Mouse (Mus musculus): ENCODE measurements around the gene Slc17a5.
"Not testable (repeated sequence)": the region's sequence is repeated elsewhere in the genome, so short reads cannot be mapped to it uniquely, and the experiment has no call there.

The Slc17a5 gene

DNA sequence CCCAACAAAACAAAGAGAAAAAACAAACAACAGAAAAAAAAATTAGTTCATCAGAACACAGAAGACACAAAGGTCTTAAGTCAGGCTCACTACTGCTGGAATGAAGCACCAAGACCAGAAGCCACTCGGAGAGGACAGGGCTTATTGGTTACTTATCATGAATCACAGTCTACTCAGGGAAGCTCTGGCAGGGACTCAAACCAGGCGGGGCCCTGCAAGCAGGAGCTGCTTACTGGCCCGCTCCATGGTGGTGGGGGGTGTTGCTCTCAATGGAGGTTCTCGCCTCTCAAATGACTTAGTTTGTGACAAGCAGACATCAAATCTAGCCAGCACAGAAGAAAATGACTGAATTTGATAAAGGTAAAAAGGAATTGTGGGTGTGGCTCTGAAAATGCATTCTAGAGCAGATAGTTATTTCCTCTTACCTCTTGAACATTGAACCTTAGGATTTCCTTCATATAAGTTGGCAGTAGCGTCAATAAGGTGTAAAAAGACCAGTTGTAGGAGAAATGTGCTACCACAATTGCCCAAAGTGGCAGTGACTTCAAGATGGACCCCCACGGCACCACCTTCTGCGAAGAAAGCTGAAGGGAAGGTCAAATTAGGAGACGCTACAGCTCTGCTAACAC lies 29.1 kb downstream of the Slc17a5 start:
- no peak for DNase-seq (ENCODE audit: low spot score)

DNA sequence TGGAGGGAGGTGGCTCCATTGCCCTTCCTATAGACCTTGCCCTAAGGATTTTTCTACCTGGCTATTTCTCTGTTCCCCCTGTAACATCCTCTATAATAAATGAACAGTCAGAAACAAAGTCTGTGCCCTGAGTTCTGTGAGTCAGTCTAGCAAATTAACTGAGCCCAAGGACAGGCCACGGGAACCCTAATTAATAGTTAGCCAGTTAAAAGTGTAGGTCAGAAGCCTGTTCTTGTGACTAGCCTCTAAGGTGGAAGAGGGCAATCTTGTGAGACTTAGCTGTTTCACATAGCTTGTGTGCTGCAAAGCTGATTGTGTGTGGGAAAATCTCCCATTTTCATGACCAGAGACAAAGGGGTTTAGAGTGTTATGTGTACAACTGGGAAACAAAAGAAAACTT lies 30.8 kb downstream of the Slc17a5 start:
- no peak for DNase-seq (ENCODE audit: low spot score)

DNA sequence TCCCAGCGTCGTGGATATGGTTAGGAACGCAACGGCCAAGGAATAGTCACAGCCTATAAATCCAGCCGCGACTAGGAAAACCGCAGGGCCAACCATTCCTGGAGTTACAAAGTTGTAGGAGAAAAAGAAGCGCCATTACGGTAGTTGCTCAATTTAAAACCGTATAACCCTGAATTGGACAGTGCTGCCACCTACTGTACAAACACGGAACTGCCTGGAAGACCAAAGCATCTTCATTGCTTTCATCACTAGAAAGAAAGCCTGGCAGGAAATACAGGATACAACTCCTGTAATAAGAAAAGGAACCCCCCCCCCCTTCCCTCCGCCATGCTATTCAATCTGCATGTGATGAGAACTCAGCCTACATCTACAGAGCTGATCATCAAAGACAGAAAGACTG lies 34.9 kb downstream of the Slc17a5 start:
- peak; percentile 81 for DNase-seq (ENCODE audit: low spot score)

DNA sequence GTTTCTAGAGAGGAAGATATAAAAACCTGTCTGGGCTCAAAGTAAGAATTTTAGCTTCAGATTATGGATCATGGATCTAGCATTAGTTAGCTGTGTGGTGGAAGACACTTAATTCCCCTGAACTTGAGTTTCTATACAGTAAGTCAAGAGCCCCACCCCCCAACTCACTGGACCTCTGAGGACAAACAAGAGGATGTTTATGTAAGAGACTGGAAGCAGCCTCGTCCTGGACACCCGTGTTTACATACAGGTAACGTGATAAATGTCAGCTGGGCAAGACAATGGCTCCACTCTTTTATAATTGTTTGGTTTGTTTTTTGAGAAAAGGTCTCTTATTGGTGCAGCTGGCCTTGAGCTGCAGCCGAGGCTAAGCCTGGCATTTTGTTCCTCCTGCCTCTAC lies 36.1 kb downstream of the Slc17a5 start:
- no peak for DNase-seq (ENCODE audit: low spot score)

DNA sequence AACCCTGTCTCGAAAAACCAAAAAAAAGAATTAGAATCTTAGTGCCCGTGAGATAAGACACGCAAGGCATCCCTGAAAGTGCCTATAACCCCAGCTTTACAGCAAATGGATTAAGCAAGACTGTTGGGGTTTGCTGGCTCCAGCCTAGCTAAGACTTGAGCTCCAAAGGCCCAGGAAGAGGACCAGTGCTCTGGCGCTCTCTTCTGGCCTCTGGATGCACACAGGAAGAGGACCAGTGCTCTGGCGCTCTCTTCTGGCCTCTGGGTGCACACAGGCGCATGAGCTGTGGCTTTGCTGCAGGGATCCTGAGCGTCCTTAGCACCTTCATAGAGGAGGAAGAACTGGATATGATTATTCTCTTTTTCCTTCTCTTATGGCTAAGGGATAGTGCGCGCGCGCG lies 40.1 kb downstream of the Slc17a5 start:
- DNase-seq (ENCODE audit: low spot score): no peak

DNA sequence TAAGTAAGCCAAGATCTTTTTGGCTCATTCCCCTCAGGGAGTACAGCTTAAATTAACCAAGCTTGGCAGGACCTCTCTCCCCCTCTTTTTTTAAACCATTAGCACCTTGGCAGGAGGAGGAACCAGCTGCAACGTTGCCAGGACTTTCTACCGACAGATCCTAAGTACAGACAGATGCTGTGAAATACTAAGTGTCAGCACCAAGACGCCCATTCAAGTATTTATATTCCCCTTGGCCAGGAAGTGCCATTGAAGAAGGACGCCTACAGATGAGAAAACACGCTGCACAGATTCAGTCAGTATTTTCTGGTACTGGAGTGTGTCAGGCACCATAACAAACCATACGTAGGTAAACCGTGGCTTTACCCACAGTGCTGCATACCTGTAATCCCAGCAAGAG lies 40.9 kb downstream of the Slc17a5 start:
- no peak for DNase-seq (ENCODE audit: low spot score)

DNA sequence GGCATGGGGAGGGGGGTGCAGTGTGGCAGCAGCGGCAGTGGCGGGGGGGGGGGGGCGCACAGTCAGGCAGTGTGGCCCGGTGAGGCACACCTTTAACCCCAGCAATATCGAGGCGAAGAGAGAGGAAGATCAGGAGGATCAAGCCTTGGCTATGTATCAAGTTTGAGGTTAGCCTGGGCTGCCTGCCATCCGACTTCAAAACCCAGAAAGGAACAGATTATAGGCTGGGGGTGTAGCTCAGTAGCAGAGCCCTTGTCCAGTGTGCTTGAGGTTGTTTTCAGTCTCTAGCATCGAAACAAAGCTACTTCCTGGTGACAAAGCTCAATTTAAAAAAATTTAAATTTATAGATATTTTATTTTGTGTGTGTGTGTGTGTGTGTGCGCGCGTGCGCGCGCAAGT lies 46.1 kb downstream of the Slc17a5 start:
- DNase-seq (ENCODE audit: low spot score): no peak

DNA sequence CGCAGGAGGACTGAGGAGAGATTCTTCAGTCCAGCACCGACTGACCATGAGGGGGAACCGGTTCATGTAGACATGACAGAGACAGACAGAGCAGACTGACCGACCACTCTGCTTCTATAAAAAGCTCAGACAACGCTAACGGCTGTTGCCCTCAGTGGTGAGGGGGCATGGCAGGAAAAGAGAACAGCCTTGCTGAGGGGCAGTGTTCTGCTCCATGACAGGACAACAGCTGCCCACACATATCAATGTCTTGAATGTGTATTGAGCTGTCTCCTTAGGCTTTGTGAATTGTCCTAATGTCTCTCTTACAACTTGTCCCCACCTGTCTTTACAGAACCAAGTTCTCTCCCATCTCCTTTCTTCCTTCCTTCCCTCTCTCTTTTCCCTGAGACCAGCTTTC lies 49.4 kb downstream of the Slc17a5 start:
- no peak for DNase-seq (ENCODE audit: low spot score)

DNA sequence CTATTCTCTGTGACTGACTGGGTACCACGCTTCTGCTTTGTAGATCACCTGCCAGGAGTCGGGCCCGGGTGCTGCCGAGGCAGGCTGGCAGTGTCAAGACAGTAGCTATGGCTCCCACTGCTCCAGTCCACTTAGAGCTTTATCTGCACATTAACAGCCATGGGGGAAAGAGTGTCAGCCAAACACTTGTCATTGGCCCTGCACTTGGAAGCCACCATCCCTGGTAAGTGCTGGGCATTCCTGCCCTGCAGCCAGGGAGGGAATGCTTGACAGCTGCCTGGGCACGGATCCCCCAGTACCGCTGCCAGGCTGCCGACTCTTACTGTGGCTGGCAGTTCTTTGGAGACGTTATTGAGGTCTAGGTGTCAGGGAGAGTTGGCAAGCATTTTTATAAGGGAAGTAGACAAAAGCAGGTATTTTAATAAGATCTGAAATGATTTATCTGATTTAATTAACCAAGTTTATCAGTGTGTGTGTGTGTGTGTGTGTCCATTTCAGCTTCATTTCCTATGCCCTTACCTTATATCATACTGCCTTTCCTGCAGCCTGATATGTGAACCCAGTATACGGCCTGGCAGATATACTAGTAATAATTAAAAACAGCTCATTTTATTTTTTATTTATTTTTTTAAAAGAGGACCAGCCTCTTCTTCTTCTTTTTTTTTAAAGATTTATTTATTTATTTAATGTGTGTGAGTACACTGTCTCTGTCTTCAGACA lies 50.5 kb downstream of the Slc17a5 start:
- no peak for DNase-seq (ENCODE audit: low spot score)

DNA sequence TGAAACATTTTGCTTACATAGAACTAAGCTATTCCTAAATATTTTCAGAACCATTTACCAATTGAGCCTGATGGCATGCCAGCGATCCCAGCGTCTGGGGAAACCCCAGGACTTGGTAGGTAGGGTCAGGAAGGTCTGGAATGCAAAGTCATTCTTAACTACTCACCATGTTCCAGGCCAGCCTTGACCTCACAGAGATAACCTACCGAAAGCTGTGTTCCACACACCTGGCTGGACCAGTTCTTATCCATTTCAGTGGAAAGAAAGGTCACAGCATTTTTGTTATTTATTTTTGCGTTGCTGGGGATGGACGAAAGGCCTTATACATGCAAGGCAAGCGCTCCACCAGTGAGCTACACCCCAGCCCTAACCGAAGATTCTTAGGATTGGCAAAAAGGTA lies 53.2 kb downstream of the Slc17a5 start:
- no peak for DNase-seq (ENCODE audit: low spot score)

DNA sequence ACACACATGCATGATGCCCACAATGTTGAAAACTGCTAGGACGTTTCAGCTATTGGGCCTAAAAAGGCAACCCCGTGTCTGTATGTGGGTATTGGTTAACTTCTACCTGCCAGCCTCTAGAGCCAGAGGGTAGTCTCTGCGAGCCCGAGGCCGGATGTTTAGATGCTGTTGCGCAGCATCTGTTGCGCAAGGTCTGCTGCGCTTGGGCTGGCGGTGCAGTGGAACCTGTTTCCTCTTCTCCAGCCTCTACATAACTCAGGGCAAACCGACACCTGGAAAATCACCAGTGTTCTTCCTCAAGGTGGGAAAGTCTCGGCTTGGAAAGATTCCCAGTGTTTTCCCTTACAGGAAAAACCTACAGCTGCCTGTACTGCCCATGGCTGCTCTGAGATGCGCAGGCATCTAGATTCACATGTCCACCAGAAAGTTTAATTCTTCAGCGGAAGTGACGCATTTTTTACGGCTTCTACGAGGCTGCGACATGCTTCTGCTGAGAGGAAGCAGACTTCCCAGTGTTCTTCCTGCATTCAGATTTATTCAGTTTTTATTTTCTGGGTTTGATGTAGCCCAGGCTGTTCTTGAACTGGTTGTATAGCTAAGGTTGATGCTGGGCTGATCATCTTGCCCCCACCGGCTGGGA lies 54.4 kb downstream of the Slc17a5 start:
- peak; percentile 87 for DNase-seq (ENCODE audit: low spot score)

DNA sequence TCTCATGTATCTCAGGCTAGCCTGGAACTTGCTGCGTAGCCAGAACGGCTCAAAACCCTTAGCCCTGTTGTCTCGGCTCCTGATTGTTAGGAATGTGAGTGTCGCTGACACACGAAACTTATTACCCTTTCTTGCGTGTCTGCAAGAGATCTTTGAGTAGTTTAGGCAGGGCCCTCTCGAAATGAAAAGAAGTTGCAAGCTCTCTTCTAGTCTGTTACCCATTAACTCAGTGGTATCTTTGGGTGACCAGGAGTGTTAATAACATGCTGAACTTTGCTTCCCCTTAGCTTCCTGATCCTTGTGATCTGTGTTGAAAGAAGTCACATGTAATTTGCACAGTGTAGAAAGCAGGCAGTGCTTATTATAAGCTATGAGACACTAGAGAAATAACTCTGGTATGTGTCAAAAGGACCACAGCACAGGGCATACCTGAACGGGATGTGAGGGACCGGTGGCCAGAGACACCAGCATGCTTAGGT lies 55.5 kb downstream of the Slc17a5 start:
- DNase-seq (ENCODE audit: low spot score): peak; percentile 66

DNA sequence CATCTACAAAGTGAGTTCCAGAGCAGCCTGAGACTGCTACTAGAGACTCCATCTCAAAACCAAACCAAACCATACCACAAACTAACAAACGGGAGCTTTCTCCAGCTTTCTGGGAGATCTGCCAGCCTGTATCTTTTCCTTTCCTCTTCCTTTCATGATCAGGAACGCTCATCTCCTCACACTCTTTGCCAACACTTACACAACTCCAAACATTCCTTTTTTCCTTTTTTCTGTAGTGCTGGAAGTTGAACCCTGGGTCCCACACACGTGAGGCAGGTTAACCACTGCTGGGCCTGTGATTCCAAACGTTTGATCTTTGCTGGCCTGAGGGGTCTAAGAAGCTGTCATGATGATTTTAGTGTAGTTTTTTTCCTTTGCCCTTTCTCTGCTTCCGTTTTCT lies 56.0 kb downstream of the Slc17a5 start:
- no peak for DNase-seq (ENCODE audit: low spot score)

DNA sequence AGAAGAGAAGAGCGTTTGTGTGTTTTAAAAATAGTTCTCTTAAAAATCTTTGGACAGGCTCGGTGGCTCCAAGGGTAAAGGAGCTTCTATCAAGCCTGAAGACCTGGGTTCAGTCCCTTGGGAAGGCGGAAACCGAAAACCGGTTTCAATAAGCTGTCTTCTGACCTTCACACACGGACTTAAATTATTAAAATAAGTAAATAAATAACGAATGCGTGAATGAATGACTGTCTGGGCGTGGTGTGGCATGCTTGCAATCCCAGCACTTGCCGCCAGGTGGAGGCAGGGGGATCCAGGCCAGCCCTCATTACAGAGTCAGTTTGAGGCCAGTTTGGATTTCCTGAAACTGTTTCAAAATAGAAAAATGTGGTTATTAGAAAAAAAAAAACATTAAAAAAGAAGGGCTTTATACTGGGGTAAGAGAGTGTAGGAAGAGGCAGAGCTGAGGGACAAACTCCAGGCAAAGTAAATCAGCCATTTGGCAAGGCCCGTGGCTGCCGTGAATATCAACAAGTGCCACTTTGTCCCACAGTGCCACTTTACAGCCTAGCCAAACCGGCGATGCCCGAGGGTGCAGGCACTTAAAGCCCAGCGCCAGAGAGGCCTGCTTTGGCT lies 60.0 kb downstream of the Slc17a5 start:
- DNase-seq (ENCODE audit: low spot score): peak; percentile 82

DNA sequence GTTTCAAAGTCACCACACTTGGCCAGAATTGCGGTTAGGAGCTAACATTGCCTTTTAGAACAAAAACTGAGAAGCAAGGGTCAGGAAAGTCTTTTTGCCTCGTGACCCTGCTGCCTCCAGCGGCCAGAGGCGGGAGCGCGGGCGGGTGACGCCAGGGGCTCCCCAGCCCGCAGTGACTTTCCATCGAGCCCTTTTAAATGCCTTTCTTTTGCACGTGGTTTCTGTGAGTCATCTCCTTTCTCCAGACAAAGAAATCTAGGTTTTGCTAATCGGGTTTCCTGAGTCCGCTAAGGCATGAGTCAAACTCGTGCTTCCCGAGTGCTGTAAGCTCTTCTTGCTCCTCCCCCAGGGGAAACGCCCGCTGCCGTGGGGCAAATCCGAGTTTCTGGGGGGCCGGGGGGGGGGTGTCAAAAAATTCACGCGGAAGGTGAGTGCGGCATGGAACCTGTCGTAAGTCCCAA lies 60.5 kb downstream of the Slc17a5 start:
- DNase-seq (ENCODE audit: low spot score): peak; percentile 87

DNA sequence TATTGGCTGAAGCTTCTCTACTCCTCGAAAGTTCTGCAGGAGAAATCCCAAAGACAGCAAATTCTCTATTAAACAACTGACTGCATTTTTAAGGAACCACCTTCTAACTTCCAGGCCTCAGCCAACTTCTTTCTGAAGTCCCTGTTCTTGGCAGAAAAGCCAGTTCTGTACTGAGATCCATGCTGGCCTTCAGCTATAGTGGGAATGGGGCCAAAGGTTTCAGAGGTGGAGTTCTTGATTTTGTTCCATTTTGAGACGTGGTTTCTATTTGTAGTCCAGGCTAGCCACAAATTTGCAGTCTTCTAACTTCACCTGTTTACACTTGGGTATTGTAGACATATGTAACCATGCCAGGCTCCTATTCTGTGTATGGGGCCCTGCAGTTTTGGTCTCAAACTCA lies 61.6 kb downstream of the Slc17a5 start:
- no peak for DNase-seq (ENCODE audit: low spot score)

DNA sequence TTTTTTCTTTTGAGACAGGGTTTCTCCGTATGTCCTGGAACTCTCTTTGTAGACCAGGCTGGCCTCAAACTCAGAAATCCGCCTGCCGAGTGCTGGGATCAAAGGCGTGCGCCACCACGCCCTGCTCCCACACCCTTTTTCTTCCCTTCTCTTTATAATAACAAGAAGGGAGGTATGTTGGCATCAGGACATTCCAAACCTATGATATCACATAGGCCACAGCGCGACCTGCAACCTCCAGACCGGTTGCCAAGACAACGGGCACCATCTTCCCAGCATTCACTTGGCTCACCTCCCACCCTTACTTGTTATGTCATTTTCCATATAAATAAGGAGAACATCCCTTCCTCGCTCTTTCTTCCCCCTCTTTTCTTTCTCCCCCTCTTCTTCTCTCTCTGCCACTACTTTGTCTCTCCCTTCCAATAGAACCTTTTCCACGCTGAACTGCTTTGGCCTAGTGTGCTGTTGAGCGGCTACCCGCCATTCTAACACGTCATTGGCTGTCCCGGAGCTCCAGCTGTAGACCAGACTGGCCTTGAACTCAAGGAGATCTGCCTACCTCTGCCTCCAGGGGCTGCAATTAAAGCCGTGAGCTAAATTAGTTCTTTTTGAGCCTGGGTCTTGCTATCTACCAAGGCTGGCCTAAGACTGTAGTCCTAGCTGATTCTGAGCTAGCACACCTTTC lies 62.2 kb downstream of the Slc17a5 start:
- no peak for DNase-seq (ENCODE audit: low spot score)

DNA sequence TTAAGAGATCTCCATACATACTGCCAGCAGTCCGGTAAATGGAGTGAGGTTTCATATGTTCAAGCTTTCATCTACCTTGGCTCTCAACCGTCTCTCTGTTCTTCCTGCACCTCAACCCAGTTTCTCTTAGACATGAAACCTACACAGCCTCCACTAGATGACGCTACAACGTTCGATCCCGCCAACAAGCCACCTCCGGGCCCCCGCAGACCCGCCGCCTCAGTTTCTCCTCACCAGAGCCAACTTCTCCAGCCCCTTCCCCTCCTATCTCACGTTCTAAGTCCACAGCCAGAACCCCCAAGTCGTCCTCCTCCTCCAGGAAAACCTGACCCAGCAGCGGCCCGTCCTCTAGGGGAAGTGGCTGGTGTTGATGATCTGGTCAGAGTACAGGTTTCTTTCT lies 66.2 kb downstream of the Slc17a5 start:
- DNase-seq (ENCODE audit: low spot score): peak; percentile 51

DNA sequence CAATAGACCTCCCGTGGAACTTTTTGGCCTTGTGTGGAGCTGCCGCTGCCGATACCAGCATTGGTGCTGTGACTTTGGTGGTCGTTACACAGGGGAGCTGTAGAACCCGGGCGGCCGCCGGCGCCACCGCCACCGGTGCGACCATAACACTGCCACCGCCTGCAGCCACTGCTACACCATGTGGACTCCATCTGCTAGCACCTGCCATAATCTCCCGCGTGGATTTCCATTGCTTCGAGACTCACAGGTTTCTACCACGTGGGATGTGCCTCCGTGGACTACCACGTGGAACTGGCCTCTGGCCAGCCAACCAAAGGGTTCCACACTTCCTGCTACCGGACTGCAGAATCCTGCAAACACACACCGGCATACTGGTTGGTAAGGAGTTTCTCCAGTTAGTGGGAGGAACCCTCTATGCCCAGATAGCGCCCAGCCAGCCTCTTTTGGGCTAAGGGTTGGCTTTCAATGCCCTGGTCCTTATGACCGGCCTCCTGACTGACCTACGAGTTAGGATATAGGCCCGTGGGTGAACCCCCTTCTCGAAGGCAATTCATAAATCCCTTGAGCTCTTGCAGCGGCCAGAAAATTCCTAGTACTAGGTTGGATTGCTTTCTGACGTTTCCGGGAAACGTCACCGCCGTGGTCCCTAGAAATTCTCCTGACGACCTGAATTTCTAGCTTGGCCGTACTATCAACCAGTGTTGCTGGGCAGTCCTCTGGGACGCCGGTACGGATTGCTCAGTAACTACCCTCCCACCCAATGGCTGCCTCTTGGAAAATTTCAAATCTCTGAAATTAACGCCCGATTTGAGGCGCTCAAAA lies 66.8 kb downstream of the Slc17a5 start:
- DNase-seq (ENCODE audit: low spot score): peak; percentile 63

DNA sequence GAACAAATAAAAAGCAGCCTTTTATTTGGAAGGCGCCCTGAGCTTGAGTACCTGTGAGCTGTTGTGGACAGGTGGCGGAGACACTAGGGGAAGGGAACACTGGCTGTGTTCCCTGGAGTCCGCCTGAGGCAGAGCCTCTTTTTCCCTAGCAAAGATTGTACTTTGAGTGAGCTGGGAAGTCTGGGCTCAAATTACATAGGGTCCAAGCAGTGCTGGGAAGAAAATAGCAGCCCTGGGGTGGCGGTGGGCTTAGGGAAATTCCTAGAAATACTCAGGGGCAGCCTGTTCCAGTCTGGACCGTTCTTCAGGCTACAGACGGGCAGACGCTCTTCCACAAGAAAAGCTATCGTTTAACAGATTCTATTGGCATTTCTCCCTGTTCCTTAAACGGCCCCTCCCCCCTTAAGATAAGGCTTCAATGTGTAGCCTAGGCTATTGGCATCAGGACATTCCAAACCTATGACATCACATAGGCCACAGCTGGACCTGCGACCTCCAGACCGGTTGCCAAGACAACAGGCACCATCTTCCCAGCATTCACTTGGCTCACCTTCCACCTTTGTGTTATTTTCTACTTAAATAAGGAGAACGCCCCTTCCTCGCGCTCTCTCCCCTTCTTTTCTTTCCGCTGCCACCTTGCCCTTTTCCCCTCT lies 67.6 kb downstream of the Slc17a5 start:
- DNase-seq (ENCODE audit: low spot score): peak; percentile 42

DNA sequence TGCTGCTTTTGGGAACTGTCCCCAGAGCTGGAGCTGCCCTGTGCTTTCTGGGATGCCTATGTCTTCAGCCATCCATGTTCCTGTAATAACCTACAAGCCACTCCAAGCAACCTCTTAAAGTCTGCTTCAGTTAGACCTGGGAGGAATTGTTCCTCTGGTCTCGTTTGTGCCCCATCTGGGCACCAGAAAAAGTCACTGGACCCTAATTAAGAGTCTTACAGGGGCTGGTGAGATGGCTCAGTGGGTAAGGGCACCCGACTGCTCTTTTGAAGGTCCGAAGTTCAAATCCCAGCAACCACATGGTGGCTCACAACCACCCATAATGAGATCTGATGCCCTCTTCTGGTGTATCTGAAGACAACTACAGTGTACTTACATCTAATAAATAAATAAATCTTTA lies 70.6 kb downstream of the Slc17a5 start:
- DNase-seq (ENCODE audit: low spot score): not testable (repeated sequence)

Data from lung, postnatal 25 days (tissue).